Mouse (Mus musculus) neural tube, embryonic 12.5 days (tissue): ENCODE measurements around the gene Abca6. TPM values are rescaled to one million over a fixed set of nuclear protein-coding genes. Genes with fewer than 3 reads are reported as not detected.

Experiments used
- ATAC-seq: fragments of 200-750 bp; cut with Nextera tagmentation; 2 replicates; pipeline ENCODE4 v1.8.0; 2017; ENCODE audit warnings: low read depth, mild to moderate bottlenecking, moderate TSS enrichment, moderate library complexity; ENCODE audit not compliant: low FRiP score
- H3K27ac ChIP-seq: fragments of 300-500 bp; sonication (generic); 2 replicates; pipeline ENCODE4 v1.5.1; 2016
- H3K27me3 ChIP-seq: fragments of 300-500 bp; sonication (generic); replicated peaks from 2 replicates; pipeline ENCODE4 v1.6.1; 2016; ENCODE audit warnings: mild to moderate bottlenecking
- H3K36me3 ChIP-seq: fragments of 300-500 bp; sonication (generic); 2 replicates; pipeline ENCODE4 v1.6.1; 2016; ENCODE audit warnings: mild to moderate bottlenecking
- H3K4me1 ChIP-seq: fragments of 300-500 bp; sonication (generic); 2 replicates; pipeline ENCODE4 v1.6.1; 2016
- H3K4me2 ChIP-seq: fragments of 300-500 bp; sonication (generic); replicated peaks from 2 replicates; pipeline ENCODE4 v1.6.1; 2016; ENCODE audit warnings: mild to moderate bottlenecking
- H3K4me3 ChIP-seq: fragments of 300-500 bp; sonication (generic); 2 replicates; pipeline ENCODE4 v1.5.1; 2016
- H3K9ac ChIP-seq: fragments of 300-500 bp; sonication (generic); 2 replicates; pipeline ENCODE4 v1.6.1; 2016; ENCODE audit warnings: mild to moderate bottlenecking
- H3K9me3 ChIP-seq: fragments of 300-500 bp; sonication (generic); 2 replicates; pipeline ENCODE4 v1.6.1; 2016; ENCODE audit warnings: mild to moderate bottlenecking
- WGBS: fragments of 180-500 bp; shearing (Covaris S2); methylation state at CpG from one replicate; pipeline ENCODE4 v1.1.7; 2016; 5-methylcytosine and 5-hydroxymethylcytosine counted together
- polyA plus RNA-seq: library from polyadenylated mRNA; unstranded; fragments of >200 nt; fragmentation: Nextera tagmentation; extraction: Ambion mirVana; gene quantifications from 2 replicates; pipeline ENCODE4 v1.2.1, GENCODE M21; 2016

Abca6 gene
- polyA plus RNA-seq, 1 experiment from 2014 or later = 0.19 TPM

DNA sequence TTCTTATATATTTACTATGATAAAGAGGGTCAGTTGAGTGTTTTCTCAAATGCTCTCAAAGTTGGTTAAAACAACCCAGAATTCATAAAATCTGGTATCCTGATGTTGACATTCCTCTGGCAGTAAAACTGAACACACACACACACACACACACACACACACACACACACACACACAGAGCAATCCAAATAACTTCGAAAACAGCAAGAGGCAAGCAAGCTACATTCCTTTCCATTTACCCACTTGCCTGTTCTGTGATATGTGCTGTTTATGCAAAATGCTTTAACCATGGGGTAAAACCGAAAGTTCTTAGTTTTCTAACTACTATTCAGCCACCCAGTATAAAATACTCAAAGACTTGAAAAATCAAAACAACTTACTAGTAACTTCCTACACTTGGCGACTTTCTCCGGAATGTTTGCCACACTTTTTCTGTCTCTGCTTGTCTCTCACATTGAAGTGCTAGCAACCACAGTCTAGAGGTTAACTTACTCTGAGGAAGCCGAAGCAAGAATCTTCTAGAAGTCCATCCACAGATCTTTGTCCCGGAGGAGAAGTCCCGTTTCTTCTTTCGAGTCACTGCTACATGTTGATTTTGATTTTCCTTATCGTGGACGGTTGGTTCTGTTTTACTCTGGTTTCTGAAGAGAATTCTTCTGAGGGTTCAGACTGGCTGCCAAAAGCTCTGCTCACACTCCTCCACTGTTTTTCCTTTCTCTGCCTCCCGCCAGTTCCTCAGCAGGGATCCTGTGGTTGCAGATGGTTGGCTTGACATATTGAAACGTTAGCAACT, 83.9 kb downstream of the Abca6 start, which contains the start of gene Abca9:
Gene Abca9 (minus strand): TSS at position 738 of the 793 bp plus-strand sequence.
- no peak within 1 kb of the TSS for H3K9ac ChIP-seq
- WGBS = 55% methylated on average over 12 of the region's 12 CpGs
- H3K4me1 ChIP-seq = no peaks in the 10 kb centered on the region
- H3K36me3 ChIP-seq = no peaks in the 10 kb centered on the region
- H3K4me3 ChIP-seq = no peak within 1 kb of the TSS
- no peak within 1 kb of the TSS for H3K4me2 ChIP-seq
- no peaks in the 10 kb centered on the region for H3K9me3 ChIP-seq
- no peaks in the 10 kb centered on the region for H3K27me3 ChIP-seq
- H3K27ac ChIP-seq = no peak within 1 kb of the TSS
- no peak for ATAC-seq

DNA sequence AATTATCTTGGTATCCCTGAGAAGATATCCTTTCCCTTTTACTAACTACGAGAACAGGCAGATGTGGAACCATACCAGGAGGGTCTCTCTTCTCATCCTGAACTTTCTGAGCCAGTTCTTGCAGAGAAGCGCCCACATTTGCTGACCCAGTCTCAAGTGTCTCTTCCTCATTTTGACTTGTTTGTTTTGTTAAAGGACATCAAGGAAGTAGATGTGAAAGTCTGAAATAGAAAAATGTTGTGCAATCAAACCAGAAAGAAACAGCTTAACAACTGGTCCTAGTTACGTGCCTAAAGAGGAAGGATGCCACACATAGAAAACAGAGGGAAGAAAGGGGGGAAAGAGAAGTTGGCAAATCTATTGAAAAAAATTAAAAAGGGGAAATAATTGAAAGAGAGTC, 85.8 kb downstream of the Abca6 start:
- H3K27me3 ChIP-seq = no peaks in the 10 kb centered on the region
- no peaks in the 10 kb centered on the region for H3K36me3 ChIP-seq
- no peak overlapping the region for H3K4me2 ChIP-seq
- no peak overlapping the region for H3K27ac ChIP-seq
- 32% methylated on average over 3 of the region's 3 CpGs for WGBS
- no peak for ATAC-seq
- H3K9ac ChIP-seq = no peak overlapping the region
- H3K9me3 ChIP-seq = no peaks in the 10 kb centered on the region
- H3K4me3 ChIP-seq = no peak overlapping the region
- H3K4me1 ChIP-seq = no peaks in the 10 kb centered on the region

DNA sequence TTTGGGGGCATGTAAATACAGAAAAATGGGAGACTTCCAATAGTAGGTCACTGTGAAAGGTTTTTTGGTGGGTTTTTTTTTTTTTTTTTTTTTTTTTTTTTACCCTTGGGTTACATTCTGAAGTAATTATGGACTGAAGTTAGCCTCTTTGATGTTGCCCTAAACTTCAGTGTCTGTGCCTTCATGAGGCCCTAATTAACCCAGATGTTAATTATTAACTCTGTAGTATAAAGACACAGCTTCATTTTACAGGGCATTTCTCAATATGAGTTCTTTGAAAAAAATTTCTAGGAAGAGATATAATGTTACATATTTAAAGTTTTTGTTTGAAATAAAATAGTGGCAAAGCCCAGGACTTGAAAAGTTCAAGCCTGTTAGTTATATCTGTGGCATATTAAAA, 86.2 kb downstream of the Abca6 start:
- no peak overlapping the region for H3K27ac ChIP-seq
- H3K4me3 ChIP-seq = no peak overlapping the region
- no peaks in the 10 kb centered on the region for H3K36me3 ChIP-seq
- no peaks in the 10 kb centered on the region for H3K9me3 ChIP-seq
- no peaks in the 10 kb centered on the region for H3K27me3 ChIP-seq
- H3K9ac ChIP-seq = no peak overlapping the region
- ATAC-seq = no peak
- no peaks in the 10 kb centered on the region for H3K4me1 ChIP-seq
- no peak overlapping the region for H3K4me2 ChIP-seq

DNA sequence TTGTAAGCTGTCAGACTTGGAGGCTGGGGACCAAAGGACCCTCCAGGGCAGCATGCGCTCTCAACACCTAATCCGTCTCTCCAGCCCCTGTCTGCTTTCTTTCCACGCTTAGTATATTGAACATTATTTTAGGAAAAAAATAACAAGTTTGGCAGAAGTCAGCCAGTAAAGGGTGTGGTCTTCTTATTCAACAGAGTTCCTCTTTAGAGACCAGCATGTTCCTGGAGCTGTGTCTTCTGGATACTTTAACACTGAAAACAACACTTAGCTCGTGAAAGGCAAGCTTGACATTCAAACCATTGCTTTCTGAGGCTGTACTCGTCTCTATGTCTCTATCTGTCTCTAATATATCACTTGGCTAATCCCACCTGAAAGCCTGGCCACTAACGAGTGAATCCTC, 94.5 kb downstream of the Abca6 start:
- Histone ChIP-seq H3K9ac (no peak overlapping the region), H3K27ac (no peak overlapping the region), H3K4me1 (no peaks in the 10 kb centered on the region), H3K9me3 (no peaks in the 10 kb centered on the region), H3K4me2 (no peak overlapping the region), H3K27me3 (no peaks in the 10 kb centered on the region), H3K36me3 (no peaks in the 10 kb centered on the region), H3K4me3 (no peak overlapping the region)
- WGBS = 74% methylated on average over 6 of the region's 6 CpGs
- ATAC-seq = no peak

DNA sequence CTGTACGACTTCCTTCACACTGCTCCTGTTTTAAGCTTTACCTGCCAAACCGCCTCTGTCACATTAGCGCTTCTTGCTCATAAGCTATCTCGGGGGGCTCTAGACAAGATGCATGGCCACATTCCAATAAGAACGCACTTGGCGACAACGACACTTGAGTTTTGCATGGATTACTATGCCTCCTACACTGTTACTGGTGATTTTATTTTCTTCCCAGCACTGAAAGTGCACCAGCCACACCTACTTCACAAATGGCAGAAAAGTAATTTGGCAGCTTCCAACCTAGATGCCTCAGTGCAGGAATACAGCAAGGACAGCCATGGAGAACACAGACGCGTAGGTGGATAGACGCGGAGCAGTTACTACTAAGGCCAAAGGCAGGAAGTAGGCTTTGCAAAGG, 95.6 kb downstream of the Abca6 start:
- Histone ChIP-seq H3K9ac (no peak overlapping the region), H3K36me3 (no peaks in the 10 kb centered on the region), H3K27ac (no peak overlapping the region), H3K27me3 (no peaks in the 10 kb centered on the region), H3K9me3 (no peaks in the 10 kb centered on the region), H3K4me1 (no peaks in the 10 kb centered on the region), H3K4me3 (no peak overlapping the region), H3K4me2 (no peak overlapping the region)
- ATAC-seq = no peak
- WGBS = 94% methylated on average over 11 of the region's 11 CpGs

DNA sequence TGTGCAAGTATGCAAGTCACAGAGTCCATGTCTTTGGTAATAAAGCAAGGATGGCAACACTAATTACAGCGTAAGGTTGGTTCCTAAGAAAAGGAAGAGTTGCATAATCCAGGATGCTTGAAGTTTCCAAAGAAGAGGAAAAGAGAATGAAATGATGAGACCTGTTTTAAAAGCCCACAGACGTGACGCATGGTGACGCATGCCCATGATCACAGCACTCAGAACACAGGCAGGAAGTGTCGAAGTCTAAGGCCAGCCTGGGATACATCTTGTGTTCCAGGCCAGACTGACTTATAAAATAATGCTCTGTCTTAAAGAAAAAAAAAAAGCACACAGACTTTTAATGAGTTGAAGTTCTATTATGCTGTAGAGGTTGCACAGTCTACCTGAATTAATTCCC, 103.9 kb downstream of the Abca6 start:
- no peak overlapping the region for H3K27ac ChIP-seq
- no peaks in the 10 kb centered on the region for H3K27me3 ChIP-seq
- ATAC-seq = no peak
- 91% methylated on average over 5 of the region's 5 CpGs for WGBS
- H3K4me3 ChIP-seq = no peak overlapping the region
- H3K4me2 ChIP-seq = no peak overlapping the region
- H3K4me1 ChIP-seq = no peaks in the 10 kb centered on the region
- H3K9me3 ChIP-seq = no peaks in the 10 kb centered on the region
- no peaks in the 10 kb centered on the region for H3K36me3 ChIP-seq
- H3K9ac ChIP-seq = no peak overlapping the region

DNA sequence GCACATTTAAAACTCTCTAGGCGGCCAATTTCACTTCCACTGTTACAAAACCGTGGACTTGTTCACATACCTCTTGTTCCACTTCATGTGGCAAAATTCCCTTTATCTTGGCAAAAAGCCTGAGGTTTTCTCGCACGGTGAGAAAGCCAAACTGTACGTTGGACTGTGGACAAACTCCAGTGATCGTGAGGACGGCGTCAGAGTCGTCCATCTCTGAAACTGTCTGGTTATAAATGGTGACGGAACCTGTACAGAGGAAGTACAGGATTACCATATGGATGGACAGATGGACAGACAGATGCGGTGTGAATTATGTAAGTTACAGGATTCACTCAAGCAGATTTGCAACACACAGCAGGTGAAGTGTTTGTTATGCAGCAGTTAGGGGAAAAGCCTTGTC, 106.2 kb downstream of the Abca6 start:
- Histone ChIP-seq H3K4me2 (no peak overlapping the region), H3K9ac (no peak overlapping the region), H3K36me3 (no peaks in the 10 kb centered on the region), H3K4me3 (no peak overlapping the region), H3K4me1 (no peaks in the 10 kb centered on the region), H3K27ac (no peak overlapping the region), H3K9me3 (no peaks in the 10 kb centered on the region), H3K27me3 (no peaks in the 10 kb centered on the region)
- ATAC-seq = no peak
- 91% methylated on average over 11 of the region's 11 CpGs for WGBS

DNA sequence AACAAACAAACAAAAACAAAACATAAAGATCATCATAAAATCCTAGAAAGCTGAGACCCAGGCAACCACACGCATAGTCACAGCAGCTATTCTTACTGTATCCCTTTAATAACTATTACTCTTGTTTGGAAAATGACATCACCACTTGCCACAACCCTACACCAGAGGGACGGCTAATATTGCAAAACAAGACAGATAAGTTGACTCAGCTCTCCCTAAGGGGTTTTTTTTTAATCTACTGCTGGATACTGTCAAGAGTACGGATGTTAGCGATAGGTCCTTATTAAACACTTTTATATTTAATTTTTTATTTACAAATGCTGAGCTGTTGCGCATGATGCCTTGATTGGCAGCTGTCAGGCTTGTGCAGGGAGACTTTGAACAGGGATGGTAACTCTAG, 120.8 kb downstream of the Abca6 start:
- WGBS = 91% methylated on average over 5 of the region's 5 CpGs
- ATAC-seq = no peak
- Histone ChIP-seq H3K36me3 (no peaks in the 10 kb centered on the region), H3K27ac (no peak overlapping the region), H3K9me3 (no peaks in the 10 kb centered on the region), H3K4me1 (no peaks in the 10 kb centered on the region), H3K27me3 (no peaks in the 10 kb centered on the region), H3K4me2 (no peak overlapping the region), H3K4me3 (no peak overlapping the region), H3K9ac (no peak overlapping the region)

Other genes starting within 250 kb of the Abca6 start
- gene Abca8a, start 155.8 kb downstream of the Abca6 start, polyA plus RNA-seq = 0.08 and 0.43 TPM in 2 replicates
- 4.4 and 5.1 TPM in 2 replicates for gene Abca9, start 83.6 kb downstream of the Abca6 start, polyA plus RNA-seq
- gene Abca5, start 85.9 kb upstream of the Abca6 start, polyA plus RNA-seq = 5.7 and 5.8 TPM in 2 replicates
- 25.7 and 25.9 TPM in 2 replicates for gene Map2k6, start 147.3 kb upstream of the Abca6 start, polyA plus RNA-seq